Mouse (Mus musculus) neural tube, embryonic 12.5 days (tissue): ENCODE results near the gene Letmd1. TPM values are rescaled to one million over a fixed set of nuclear protein-coding genes. Genes with fewer than 3 reads are reported as not detected.

Source experiments
- ATAC-seq: fragments of 200-750 bp; cut with Nextera tagmentation; 2 replicates; pipeline ENCODE4 v1.8.0; 2017; ENCODE audit warnings: low read depth, mild to moderate bottlenecking, moderate TSS enrichment, moderate library complexity; ENCODE audit not compliant: low FRiP score
- H3K27ac ChIP-seq: fragments of 300-500 bp; sonication (generic); 2 replicates; pipeline ENCODE4 v1.5.1; 2016
- H3K27me3 ChIP-seq: fragments of 300-500 bp; sonication (generic); replicated peaks from 2 replicates; pipeline ENCODE4 v1.6.1; 2016; ENCODE audit warnings: mild to moderate bottlenecking
- H3K36me3 ChIP-seq: fragments of 300-500 bp; sonication (generic); 2 replicates; pipeline ENCODE4 v1.6.1; 2016; ENCODE audit warnings: mild to moderate bottlenecking
- H3K4me1 ChIP-seq: fragments of 300-500 bp; sonication (generic); 2 replicates; pipeline ENCODE4 v1.6.1; 2016
- H3K4me2 ChIP-seq: fragments of 300-500 bp; sonication (generic); replicated peaks from 2 replicates; pipeline ENCODE4 v1.6.1; 2016; ENCODE audit warnings: mild to moderate bottlenecking
- H3K4me3 ChIP-seq: fragments of 300-500 bp; sonication (generic); 2 replicates; pipeline ENCODE4 v1.5.1; 2016
- H3K9ac ChIP-seq: fragments of 300-500 bp; sonication (generic); 2 replicates; pipeline ENCODE4 v1.6.1; 2016; ENCODE audit warnings: mild to moderate bottlenecking
- H3K9me3 ChIP-seq: fragments of 300-500 bp; sonication (generic); 2 replicates; pipeline ENCODE4 v1.6.1; 2016; ENCODE audit warnings: mild to moderate bottlenecking
- WGBS: fragments of 180-500 bp; shearing (Covaris S2); methylation state at CpG from one replicate; pipeline ENCODE4 v1.1.7; 2016; 5-methylcytosine and 5-hydroxymethylcytosine counted together
- polyA plus RNA-seq: library from polyadenylated mRNA; unstranded; fragments of >200 nt; fragmentation: Nextera tagmentation; extraction: Ambion mirVana; gene quantifications from 2 replicates; pipeline ENCODE4 v1.2.1, GENCODE M21; 2016

The Letmd1 gene
- polyA plus RNA-seq, 1 experiment from 2014 or later, result 50.6 TPM

GRCm38 (mm10) chr15:100458055-100458454 lies 10.8 kb upstream of the Letmd1 start:
- no peak overlapping the region for H3K27ac ChIP-seq
- no peak overlapping the region for H3K9ac ChIP-seq
- H3K4me3 ChIP-seq, result no peak overlapping the region
- H3K27me3 ChIP-seq, result no peaks in the 10 kb centered on the region
- ATAC-seq, result no peak
- H3K9me3 ChIP-seq, result no peaks in the 10 kb centered on the region
- no peak overlapping the region for H3K4me2 ChIP-seq
- H3K36me3 ChIP-seq, result no peaks in the 10 kb centered on the region
- H3K4me1 ChIP-seq, result no peaks in the 10 kb centered on the region
- 41% methylated on average over 10 of the region's 10 CpGs for WGBS

GRCm38 (mm10) chr15:100460942-100461341 lies 7.9 kb upstream of the Letmd1 start:
- H3K9ac ChIP-seq, result no peak overlapping the region
- no peaks in the 10 kb centered on the region for H3K27me3 ChIP-seq
- no peaks in the 10 kb centered on the region for H3K36me3 ChIP-seq
- peak overlapping the region; percentile 37; the same call in 1 of the 2 replicates for H3K4me2 ChIP-seq
- no peaks in the 10 kb centered on the region for H3K4me1 ChIP-seq
- H3K4me3 ChIP-seq, result no peak overlapping the region
- H3K27ac ChIP-seq, result no peak overlapping the region
- ATAC-seq, result no peak
- H3K9me3 ChIP-seq, result no peaks in the 10 kb centered on the region
- 10% methylated on average over 12 of the region's 12 CpGs for WGBS

- no peak overlapping the region for H3K9ac ChIP-seq
- H3K27me3 ChIP-seq, result no peaks in the 10 kb centered on the region
- no peaks in the 10 kb centered on the region for H3K4me1 ChIP-seq
- no peaks in the 10 kb centered on the region for H3K9me3 ChIP-seq
- WGBS, result 75% methylated on average over 9 of the region's 9 CpGs
- no peak overlapping the region for H3K4me3 ChIP-seq
- no peak overlapping the region for H3K27ac ChIP-seq
- no peak for ATAC-seq
- H3K4me2 ChIP-seq, result no peak overlapping the region
- H3K36me3 ChIP-seq, result no peaks in the 10 kb centered on the region
Observed at GRCm38 (mm10) chr15:100461646-100462045, 7.2 kb upstream of the Letmd1 start.

GRCm38 (mm10) chr15:100462086-100462485 lies 6.7 kb upstream of the Letmd1 start:
- no peak for ATAC-seq
- Histone ChIP-seq H3K4me3 (no peak overlapping the region), H3K9me3 (no peaks in the 10 kb centered on the region), H3K4me2 (no peak overlapping the region), H3K36me3 (no peaks in the 10 kb centered on the region), H3K27ac (no peak overlapping the region), H3K9ac (no peak overlapping the region), H3K27me3 (no peaks in the 10 kb centered on the region), H3K4me1 (no peaks in the 10 kb centered on the region)
- 75% methylated on average over 5 of the region's 5 CpGs for WGBS

- H3K4me2 ChIP-seq, result no peak overlapping the region
- no peak overlapping the region for H3K4me3 ChIP-seq
- no peaks in the 10 kb centered on the region for H3K27me3 ChIP-seq
- H3K9me3 ChIP-seq, result no peaks in the 10 kb centered on the region
- no peak overlapping the region for H3K9ac ChIP-seq
- peaks cover 11% of the 10 kb centered on the region for H3K4me1 ChIP-seq
- H3K27ac ChIP-seq, result no peak overlapping the region
- WGBS, result 30% methylated on average over 6 of the region's 6 CpGs
- ATAC-seq, result no peak
- H3K36me3 ChIP-seq, result no peaks in the 10 kb centered on the region
Observed at GRCm38 (mm10) chr15:100463712-100464111, 5.1 kb upstream of the Letmd1 start.

- Histone ChIP-seq H3K9me3 (no peaks in the 10 kb centered on the region), H3K9ac (no peak overlapping the region), H3K4me3 (no peak overlapping the region), H3K27me3 (no peaks in the 10 kb centered on the region), H3K27ac (no peak overlapping the region), H3K36me3 (no peaks in the 10 kb centered on the region), H3K4me1 (peaks cover 22% of the 10 kb centered on the region), H3K4me2 (no peak overlapping the region)
- ATAC-seq, result no peak
- WGBS, result 74% methylated on average over 2 of the region's 2 CpGs
Observed at GRCm38 (mm10) chr15:100465432-100465831, 3.4 kb upstream of the Letmd1 start.

- Histone ChIP-seq H3K36me3 (peaks cover 10% of the 10 kb centered on the region; the same call in 1 of the 2 replicates), H3K4me2 (peak overlapping the region; percentile 92), H3K4me3 (peak overlapping the region; percentile 64), H3K9me3 (no peaks in the 10 kb centered on the region), H3K27me3 (no peaks in the 10 kb centered on the region), H3K4me1 (peaks cover 23% of the 10 kb centered on the region), H3K9ac (peak overlapping the region; percentile 79), H3K27ac (no peak overlapping the region)
- WGBS, result 44% methylated on average over 8 of the region's 8 CpGs
- ATAC-seq, result no peak
Observed at GRCm38 (mm10) chr15:100467738-100468137, 1.1 kb upstream of the Letmd1 start.

GRCm38 (mm10) chr15:100469189-100469545 lies 344 bp downstream of the Letmd1 start:
- Histone ChIP-seq H3K27ac (peak overlapping the region; percentile 43; the same call in 1 of the 2 replicates), H3K9me3 (no peaks in the 10 kb centered on the region), H3K4me1 (peaks cover 23% of the 10 kb centered on the region), H3K27me3 (no peaks in the 10 kb centered on the region), H3K4me3 (peak overlapping the region; percentile 64), H3K36me3 (peaks cover 20% of the 10 kb centered on the region), H3K9ac (peak overlapping the region; percentile 79), H3K4me2 (peak overlapping the region; percentile 92)
- WGBS, result under 1% methylated on average over 19 of the region's 19 CpGs
- peak; percentile 45; the same call in 1 of the 2 replicates for ATAC-seq

GRCm38 (mm10) chr15:100470037-100470436 lies 1.2 kb downstream of the Letmd1 start:
- Histone ChIP-seq H3K4me1 (peaks cover 23% of the 10 kb centered on the region), H3K4me3 (peak overlapping the region; percentile 64), H3K9ac (0 out of 2 replicates have a peak overlapping the region, but pooled peaks have one; percentile 79), H3K27me3 (no peaks in the 10 kb centered on the region), H3K36me3 (peaks cover 28% of the 10 kb centered on the region), H3K9me3 (no peaks in the 10 kb centered on the region), H3K4me2 (peak overlapping the region; percentile 92), H3K27ac (no peak overlapping the region)
- WGBS, result 71% methylated on average over 10 of the region's 10 CpGs
- ATAC-seq, result no peak

- H3K36me3 ChIP-seq, result peaks cover 66% of the 10 kb centered on the region
- peaks cover 12% of the 10 kb centered on the region for H3K4me1 ChIP-seq
- no peak for ATAC-seq
- H3K4me2 ChIP-seq, result no peak overlapping the region
- H3K4me3 ChIP-seq, result no peak overlapping the region
- no peaks in the 10 kb centered on the region for H3K27me3 ChIP-seq
- WGBS, result 80% methylated on average over 7 of the region's 7 CpGs
- H3K9ac ChIP-seq, result no peak overlapping the region
- H3K27ac ChIP-seq, result no peak overlapping the region
- no peaks in the 10 kb centered on the region for H3K9me3 ChIP-seq
Observed at GRCm38 (mm10) chr15:100473926-100474503, 5.2 kb downstream of the Letmd1 start.

GRCm38 (mm10) chr15:100478351-100478750 lies 9.5 kb downstream of the Letmd1 start:
- Histone ChIP-seq H3K4me2 (no peak overlapping the region), H3K9ac (no peak overlapping the region), H3K27ac (no peak overlapping the region), H3K4me1 (no peaks in the 10 kb centered on the region), H3K27me3 (no peaks in the 10 kb centered on the region), H3K4me3 (no peak overlapping the region), H3K36me3 (peaks cover 96% of the 10 kb centered on the region), H3K9me3 (no peaks in the 10 kb centered on the region)
- no peak for ATAC-seq
- 83% methylated on average over 10 of the region's 10 CpGs for WGBS

- H3K27me3 ChIP-seq, result no peaks in the 10 kb centered on the region
- H3K4me3 ChIP-seq, result no peak overlapping the region
- H3K27ac ChIP-seq, result no peak overlapping the region
- no peaks in the 10 kb centered on the region for H3K4me1 ChIP-seq
- no peaks in the 10 kb centered on the region for H3K9me3 ChIP-seq
- peaks cover 96% of the 10 kb centered on the region for H3K36me3 ChIP-seq
- ATAC-seq, result no peak
- H3K9ac ChIP-seq, result no peak overlapping the region
- 86% methylated on average over 4 of the region's 4 CpGs for WGBS
- H3K4me2 ChIP-seq, result no peak overlapping the region
Observed at GRCm38 (mm10) chr15:100478925-100479324, 10.1 kb downstream of the Letmd1 start.

- ATAC-seq, result no peak
- H3K4me1 ChIP-seq, result peaks cover 7% of the 10 kb centered on the region; the same call in 1 of the 2 replicates
- 86% methylated on average over 3 of the region's 3 CpGs for WGBS
- H3K27me3 ChIP-seq, result no peaks in the 10 kb centered on the region
- no peak overlapping the region for H3K4me3 ChIP-seq
- peaks cover 87% of the 10 kb centered on the region for H3K36me3 ChIP-seq
- no peaks in the 10 kb centered on the region for H3K9me3 ChIP-seq
- no peak overlapping the region for H3K9ac ChIP-seq
- no peak overlapping the region for H3K27ac ChIP-seq
- H3K4me2 ChIP-seq, result no peak overlapping the region
Observed at GRCm38 (mm10) chr15:100485576-100485975, 16.8 kb downstream of the Letmd1 start.
